Mouse (Mus musculus) adrenal gland, adult (tissue): ENCODE data around the gene Olfr1393.
"Not testable (repeated sequence)": the region's sequence is repeated elsewhere in the genome, so short reads cannot be mapped to it uniquely, and the experiment has no call there.

Source experiments
- DNase-seq, 2 experiments: peaks; one replicate each; pipeline ENCODE4 v3.0.0; 2022 to 2023; ENCODE audit warnings: low spot score in 1 of 2; ENCODE audit not compliant: inconsistent age in 2 of 2

Olfr1393 gene

DNA sequence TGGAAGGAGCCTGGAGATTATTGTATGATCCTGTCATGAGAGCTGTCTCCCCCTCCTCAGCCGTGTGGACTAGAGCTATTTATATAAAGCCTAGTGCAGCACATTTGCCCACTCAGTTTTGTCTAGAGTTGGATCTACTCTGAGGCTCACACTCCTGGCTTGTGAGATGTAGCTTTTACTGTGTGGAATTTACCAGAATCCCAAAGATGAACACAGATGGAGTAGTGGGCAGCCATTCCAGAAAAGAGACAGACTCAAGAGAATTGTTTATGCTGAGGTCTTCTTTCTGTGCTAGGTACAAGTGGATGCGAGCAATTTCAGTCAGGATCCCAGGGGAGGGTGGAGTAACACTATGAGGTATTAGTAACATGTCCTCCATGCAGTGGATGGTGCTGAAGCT lies 9.1 kb downstream of the Olfr1393 start:
- DNase-seq: no peak

DNA sequence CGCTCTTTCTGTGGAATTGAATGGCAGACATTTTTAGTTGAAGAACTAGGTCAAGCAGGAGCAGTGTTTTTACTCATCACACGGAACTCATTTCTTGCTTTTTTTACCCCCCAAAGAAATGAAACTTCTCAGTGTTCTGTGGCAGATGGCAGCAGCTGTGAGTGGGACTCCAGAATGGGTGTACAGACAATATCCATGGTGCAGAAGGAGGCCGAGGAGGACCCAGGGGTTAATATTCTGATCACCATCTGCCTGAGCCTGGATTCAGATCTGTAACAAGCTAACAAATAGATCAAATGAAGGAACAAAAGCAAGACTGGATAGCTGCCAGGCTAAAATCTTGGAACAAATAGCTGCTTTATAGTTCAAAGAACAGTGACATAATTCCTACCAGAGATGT lies 14.7 kb downstream of the Olfr1393 start:
- no peak for DNase-seq

DNA sequence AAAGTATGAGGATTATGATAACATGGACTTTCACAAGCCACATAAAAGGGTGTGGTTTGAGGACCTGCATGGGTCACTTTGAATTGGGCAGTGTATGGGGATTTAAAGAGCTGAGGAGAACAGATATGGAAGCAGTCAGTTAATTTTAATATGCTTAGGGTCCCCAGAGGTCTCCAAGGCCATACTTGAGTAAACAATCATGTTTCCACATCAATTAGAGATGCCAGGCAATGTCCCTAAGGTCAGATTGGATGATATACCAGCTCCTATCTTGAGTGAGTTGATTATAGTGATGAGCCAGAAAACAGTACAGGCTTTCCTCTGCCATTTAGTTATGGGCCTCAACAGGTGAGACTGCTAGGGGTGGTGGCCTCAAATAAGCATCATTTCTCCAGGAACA lies 26.3 kb downstream of the Olfr1393 start, which contains the start of gene Olfr10:
TSS of gene Olfr10 (plus strand) at position 301 of the 400 bp plus-strand sequence.
- DNase-seq: no peak

DNA sequence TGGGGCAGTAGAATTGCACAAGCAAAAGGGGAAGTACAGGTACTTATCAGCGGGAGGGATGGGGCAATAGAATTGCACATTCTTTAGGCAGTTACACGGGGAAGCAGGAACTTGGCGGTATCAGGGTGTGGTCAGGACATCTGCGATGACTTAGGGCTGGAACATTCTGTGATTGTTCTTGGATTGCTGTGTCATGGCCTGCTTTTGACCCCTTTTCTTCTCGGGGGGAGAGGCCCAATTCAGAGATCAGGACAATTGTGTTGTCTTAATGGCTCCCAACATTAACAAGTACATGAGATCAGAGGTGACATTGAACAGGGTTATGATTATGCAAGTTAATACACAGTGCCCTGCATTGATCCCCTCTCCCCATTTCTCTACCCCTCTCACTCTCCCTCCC lies 30.4 kb downstream of the Olfr1393 start:
- not testable (repeated sequence) for DNase-seq

DNA sequence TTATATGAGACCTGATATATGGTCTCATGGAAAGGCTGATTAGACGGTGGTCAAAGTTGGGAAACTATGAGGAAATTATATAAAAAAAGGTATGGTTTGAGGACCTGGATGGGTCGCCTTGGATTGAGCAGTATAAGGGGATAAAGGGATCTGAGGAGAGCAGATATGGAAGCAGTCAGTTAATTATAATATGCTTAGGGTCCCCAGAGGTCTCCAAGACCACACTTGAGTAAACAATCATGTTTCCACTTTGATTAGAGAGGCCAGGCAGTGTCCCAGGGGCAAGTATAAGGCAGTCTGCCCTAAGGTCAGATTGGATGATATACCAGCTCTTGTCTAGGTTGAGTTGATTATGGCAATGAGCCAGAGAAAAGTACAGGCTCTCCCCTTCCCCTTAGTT lies 44.3 kb downstream of the Olfr1393 start, which contains the start of gene Olfr1391:
TSS of gene Olfr1391 (plus strand) at position 301 of the 400 bp plus-strand sequence.
- no peak for DNase-seq

DNA sequence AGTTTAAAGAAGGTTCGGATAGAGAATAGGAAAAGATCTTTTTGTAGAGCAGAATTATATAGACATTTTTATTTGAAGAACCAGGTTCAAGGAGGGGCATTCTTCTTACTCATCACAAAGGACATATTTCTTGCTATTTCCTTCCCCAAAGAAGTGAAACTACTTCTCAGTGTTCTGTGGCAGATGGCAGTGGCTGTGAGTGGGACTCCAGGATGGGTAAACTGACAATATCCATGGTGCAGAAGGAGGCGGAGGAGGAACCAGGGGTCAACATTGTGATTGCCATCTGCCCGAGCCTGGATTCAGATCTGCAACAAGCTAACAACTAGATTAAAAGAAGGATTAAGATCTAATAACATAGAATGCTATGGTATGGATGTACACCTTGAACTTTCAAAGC lies 48.6 kb downstream of the Olfr1393 start:
- DNase-seq: no peak

DNA sequence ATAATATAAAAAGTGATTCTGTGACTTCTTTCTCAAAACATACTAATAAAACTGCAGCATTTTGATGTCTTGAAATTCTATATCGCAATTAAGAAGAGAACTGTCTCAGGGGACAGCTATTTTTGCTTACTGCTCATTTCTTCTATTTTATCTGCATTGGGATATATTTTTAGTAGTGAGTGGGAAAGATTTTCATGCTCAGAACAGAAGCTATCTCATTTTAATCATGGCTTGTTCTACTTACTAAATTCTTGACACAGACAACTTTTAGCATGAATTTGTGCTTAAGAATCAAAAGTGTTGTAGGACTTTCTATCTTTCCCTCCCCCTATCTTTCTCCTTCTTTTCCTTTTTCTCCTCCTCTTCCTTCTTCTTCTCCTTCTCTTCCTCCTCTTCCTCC lies 51.6 kb downstream of the Olfr1393 start:
- no peak for DNase-seq
